Mouse (Mus musculus) spleen, adult 12 weeks (tissue): ENCODE data around the gene Asic3.

Source experiments
- DNase-seq: peaks from one replicate; pipeline ENCODE4 v3.0.0; 2022; ENCODE audit warnings: low spot score

Gene Asic3

DNA sequence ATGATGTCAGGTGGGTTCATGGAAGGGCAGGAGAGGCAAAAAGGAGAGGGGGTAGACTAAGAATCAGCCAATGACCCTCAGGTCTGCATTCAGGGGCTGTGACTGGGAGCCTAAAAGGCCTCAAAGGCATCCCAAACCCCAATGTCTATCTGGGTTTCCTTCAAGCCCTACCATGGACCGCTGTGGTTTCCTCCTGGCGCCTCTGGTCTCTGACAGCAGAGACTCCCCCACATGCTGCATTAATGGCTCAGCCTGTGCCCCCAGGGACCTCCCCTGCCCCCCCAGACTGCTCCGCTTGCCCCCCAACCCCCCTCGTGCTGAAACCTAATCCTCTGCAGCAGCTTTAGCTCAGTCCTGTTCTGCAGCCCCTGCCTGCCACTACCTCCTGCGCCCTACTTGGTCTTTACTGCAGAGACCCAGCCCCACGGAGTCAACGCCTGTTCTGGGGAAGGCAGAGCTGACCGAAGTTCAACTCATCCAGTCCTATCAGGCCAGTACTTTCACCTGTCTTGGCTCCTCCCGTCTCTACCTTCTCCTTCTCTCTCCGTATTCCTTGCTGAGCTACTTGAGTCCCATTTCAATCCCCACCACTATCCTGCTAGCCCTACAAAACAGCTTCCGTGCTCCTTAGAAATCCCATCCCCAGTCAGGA is at the start of gene Asic3:
Gene Asic3, plus strand, starts transcription at position 351 of the 652 bp plus-strand sequence.
- DNase-seq: no peak

DNA sequence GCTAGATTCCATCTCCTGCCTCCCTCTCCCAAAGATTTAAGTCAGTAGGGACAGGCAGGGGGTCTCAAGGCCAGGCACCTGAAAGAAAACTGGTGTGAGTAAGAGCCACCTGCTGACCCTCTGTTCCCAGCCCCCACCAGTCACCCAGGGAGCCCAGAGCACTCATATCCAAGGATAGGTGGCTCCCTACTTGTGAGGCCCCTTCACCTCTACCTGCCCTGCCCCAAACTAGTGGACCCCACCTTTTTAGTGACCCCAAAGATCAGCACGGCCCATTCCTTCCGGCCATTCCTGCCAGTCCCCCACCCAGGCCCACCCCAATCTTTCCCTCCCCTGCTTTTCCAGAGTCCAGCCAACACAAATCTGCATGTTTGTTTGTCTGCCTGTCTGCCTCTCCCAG is 49.7 kb upstream of the Asic3 start:
- DNase-seq: no peak

- no peak for DNase-seq
Measured at GRCm38 (mm10) chr5:24364061-24364460, 49.1 kb upstream of the Asic3 start.

- DNase-seq: no peak
Measured at GRCm38 (mm10) chr5:24364508-24364907, 48.7 kb upstream of the Asic3 start, which contains the start of gene Nos3. TSS of gene Nos3 (plus strand) at chr5:24364810.

- no peak for DNase-seq
Measured at GRCm38 (mm10) chr5:24364963-24365362, 48.2 kb upstream of the Asic3 start.

GRCm38 (mm10) chr5:24365528-24365927 is 47.7 kb upstream of the Asic3 start:
- DNase-seq: no peak

DNA sequence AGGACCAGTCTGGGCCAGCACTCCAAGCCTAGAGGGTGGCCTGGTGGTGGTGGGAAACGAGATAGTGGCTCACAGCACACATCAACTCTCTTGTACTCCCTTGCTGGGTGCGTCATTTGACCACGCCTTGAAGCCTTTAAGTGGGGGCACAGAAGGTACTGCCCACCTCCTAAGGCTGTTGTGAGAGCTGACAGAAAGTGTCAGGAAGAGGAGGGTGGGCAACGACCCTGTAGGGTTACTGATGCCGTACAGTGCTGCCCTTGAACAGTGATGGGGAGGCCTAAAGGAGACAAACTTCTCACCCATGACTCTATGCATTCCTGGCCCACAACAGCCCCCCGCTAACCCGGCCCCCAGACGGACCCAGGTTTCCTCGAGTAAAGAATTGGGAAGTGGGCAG is 46.8 kb upstream of the Asic3 start:
- no peak for DNase-seq

GRCm38 (mm10) chr5:24369767-24370166 is 43.4 kb upstream of the Asic3 start:
- DNase-seq: no peak

- no peak for DNase-seq
Measured at GRCm38 (mm10) chr5:24373807-24374206, 39.4 kb upstream of the Asic3 start.

DNA sequence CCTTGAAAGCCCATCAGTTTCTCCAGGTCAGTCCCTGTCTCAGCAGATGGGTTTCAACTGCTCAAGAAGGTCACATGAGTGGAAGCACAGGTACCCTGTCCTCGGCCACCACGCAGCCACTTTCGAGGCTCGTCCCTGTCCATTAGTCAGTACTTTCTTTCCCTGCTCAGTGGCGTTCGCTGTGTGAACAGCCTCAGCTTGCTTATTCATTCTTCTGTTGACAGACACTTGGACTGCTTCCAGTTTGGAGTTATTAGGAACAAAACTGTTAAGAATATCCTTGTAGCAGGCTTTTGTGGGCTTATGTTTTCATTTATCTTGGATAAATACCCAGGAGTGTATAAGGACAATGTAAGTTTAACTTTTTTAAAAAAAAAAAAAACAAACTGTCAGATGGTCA is 39.0 kb upstream of the Asic3 start:
- DNase-seq: no peak

DNA sequence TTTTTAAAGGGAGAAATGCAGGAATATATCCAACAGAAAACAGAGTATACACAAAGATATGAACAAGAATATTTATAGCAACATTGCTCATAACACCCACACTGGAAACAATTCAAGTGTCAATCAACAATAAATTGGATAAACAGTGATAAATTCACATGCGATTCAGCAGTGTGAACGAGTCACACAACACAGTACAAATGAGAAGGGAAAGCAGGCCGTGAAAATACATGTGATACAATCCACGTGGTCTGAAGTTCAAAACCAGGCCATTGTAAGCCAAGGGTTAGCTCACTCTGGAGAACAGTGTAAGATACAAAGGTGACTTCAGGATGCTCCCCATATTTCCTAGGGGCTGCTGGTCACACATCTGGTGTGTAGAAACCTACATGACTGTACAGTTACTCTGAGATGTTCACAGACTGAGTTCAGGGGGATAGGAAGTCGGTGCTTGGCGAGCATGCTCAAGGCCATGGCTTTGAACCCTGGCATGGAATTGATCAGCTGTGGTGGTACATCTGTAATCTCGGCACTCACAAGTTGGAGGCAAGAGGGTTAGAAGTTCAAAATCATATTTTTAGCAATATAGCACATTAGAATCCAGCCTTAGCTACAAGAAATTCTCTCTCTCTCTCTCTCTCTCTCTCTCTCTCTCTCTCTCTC is 38.4 kb upstream of the Asic3 start:
- no peak for DNase-seq

- no peak for DNase-seq
Measured at GRCm38 (mm10) chr5:24378700-24379099, 34.5 kb upstream of the Asic3 start.

GRCm38 (mm10) chr5:24379501-24379900 is 33.7 kb upstream of the Asic3 start:
- DNase-seq: no peak

DNA sequence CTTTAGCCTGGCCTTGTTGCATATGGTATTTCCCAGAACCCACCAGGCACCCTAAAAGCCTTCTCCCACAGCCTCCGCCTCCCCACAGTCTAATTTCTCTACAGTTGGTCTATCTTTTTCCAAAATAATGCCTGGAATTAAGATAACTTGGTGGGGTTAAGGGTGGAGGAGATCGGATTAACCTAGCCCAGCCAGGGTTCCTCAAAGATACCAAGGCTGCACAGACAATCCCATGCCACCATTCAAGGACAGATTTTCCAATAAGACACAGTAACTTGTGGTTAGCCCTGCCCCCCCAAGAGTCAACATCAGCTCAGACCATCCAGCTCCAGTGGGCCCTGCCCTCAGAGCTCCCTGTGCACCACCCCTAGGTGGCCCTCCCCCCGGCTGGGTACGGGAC is 32.7 kb upstream of the Asic3 start:
- DNase-seq: no peak

DNA sequence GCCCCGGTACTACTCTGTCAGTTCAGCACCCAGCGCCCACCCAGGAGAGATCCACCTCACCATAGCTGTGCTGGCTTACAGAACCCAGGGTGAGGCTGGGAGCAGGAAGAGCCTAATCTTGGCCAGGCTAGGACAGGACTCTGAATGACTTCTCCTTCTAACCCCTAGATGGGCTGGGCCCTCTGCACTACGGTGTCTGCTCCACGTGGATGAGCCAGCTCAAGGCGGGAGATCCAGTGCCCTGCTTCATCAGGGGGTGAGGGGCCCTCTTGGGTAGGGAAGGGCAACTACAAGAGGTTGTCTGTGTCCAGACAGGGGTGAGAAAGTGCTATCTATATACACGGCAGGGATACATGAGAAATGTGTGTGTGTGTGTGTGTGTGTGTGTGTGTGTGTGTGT is 31.7 kb upstream of the Asic3 start:
- no peak for DNase-seq

- DNase-seq: no peak
Measured at GRCm38 (mm10) chr5:24381988-24382387, 31.2 kb upstream of the Asic3 start.

DNA sequence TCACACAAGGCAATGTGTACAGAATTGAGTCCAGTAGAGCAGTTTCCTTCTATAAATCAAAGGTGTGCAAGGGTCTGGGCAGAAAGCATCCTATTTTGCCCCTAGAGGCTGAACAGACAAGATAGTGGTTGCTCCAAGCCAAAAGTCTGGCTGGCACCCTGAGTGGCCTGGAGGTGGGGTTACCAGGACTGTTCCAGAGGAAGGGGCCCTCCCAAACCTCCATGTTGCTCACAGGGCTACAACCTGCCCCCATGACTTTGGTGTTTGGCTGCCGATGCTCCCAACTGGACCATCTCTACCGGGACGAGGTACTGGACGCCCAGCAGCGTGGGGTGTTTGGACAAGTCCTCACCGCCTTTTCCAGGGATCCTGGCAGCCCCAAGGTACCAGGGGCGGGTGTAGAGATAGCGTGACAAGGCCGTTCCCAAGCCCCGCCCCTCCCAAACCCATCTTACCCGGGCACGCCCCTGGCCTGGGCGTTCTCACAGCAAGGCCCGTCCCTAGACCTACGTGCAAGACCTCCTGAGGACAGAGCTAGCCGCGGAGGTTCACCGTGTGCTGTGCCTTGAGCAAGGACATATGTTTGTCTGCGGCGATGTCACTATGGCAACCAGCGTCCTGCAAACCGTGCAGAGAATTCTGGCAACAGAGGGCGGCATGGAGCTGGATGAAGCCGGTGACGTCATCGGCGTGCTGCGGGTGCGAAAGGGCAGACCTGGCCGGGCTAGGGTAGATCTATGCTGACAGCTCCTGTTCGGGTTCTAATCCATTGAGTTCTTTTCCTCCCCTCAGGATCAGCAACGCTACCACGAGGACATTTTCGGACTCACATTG is 29.9 kb upstream of the Asic3 start:
- peak; percentile 78 for DNase-seq

DNA sequence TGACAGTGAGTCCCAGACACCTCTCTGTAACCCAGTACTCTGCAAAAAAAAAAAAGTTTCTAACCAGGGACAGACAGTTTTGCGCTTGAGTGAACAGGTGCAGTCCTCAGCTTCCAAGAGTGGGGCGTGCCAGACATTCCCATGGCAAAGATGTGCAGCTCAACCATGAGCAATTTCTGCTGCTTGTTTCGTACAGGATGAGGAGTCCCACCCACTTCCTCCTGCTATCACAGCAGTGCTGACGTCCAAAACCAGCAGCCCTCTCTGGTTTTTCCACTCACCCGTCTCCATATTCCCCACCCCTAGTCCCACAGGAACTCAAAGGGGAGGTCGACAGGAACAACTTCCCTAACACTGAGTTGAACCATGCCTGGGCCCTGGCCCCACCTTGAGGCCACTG is 28.8 kb upstream of the Asic3 start:
- DNase-seq: peak; percentile 14

GRCm38 (mm10) chr5:24385374-24385773 is 27.8 kb upstream of the Asic3 start:
- no peak for DNase-seq

DNA sequence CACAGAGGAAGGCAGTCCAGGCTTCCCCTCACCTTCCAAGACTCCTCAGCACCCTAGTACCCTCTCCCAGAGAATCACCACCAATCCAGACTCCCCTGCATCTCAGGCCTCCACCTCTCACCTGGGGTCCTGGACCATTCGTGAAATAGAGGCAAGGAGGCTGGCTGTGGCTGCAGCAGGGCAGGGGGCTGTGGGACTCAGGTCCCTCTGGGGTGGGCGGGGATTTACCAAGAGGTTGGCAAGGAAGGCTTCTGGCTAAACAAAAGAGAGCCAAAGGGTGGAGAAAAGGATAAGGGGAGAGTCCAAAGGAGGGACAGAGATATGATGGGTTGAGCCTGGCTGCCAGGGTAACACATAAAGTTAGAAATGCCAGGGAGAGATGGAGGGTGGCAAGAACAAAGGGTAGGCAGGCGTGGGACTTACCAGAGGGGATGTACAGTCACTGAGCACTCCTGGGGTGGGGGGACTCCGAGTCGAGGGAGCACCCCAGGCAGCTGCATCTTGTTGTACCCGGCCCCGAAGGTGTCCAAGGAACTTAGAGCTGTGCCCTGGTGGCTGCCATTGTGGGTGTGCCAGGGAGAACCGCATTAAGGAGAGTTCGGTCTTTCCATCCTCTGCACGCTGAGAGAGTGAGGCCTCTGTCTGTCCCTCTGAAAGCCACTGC is 27.2 kb upstream of the Asic3 start:
- DNase-seq: no peak

GRCm38 (mm10) chr5:24387264-24388241 is 25.6 kb upstream of the Asic3 start:
- DNase-seq: no peak
